Mouse (Mus musculus) small intestine, adult 2 months (tissue): ENCODE data around the gene Macrod1.

Experiments
- CTCF ChIP-seq: fragments of 200-500 bp; IDR thresholded peaks from 2 replicates; pipeline ENCODE4 v1.5.1; 2012; ENCODE audit warnings: low read depth, mild to moderate bottlenecking, control low read depth, inconsistent platforms, low read length, moderate library complexity, mixed read lengths; ENCODE audit not compliant: insufficient replicate concordance, insufficient read length; ENCODE audit errors: extremely low read depth
- POLR2A ChIP-seq: fragments of 200-500 bp; IDR thresholded peaks from 2 replicates; pipeline ENCODE4 v1.6.1; 2012; ENCODE audit warnings: low read depth, mild to moderate bottlenecking, control low read depth, inconsistent platforms, low read length, moderate library complexity

DNA sequence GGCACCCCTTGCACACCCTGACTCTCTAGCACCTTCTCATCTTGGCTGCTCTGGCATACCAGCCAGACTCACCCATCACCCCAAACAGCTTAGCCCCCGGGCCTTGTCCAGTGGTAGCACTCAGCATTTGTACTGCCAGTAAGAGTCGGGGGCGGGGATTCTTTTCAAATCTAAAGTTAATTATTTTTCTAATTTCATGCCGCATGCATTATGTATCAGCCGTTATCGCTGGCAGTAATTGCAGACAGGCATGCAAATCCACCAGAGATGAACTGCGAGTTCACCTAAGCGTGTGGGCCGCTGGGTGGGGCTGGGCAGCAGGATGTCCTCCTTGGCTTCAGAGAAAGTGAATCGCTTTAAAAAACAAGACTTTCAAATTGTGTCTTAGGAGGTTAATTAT lies 45.4 kb downstream of the Macrod1 start:
- TF ChIP-seq POLR2A (no peak), CTCF (no peak)
